Mouse (Mus musculus) liver (tissue): Measurements from ENCODE around the gene Ccdc188.

Source experiments
- DNase-seq: peaks from one replicate; pipeline ENCODE4 v3.0.0-alpha.2; 2020; ENCODE audit warnings: mixed read lengths

Ccdc188 gene

GRCm38 (mm10) chr16:18236676-18237501 is 19.2 kb downstream of the Ccdc188 start:
- DNase-seq = no peak

GRCm38 (mm10) chr16:18241581-18241980 is 23.9 kb downstream of the Ccdc188 start:
- DNase-seq = no peak

- DNase-seq = peak; percentile 58
Measured at GRCm38 (mm10) chr16:18247521-18248399, 30.1 kb downstream of the Ccdc188 start.

- peak; percentile 98 for DNase-seq
Measured at GRCm38 (mm10) chr16:18248433-18249363, 31.0 kb downstream of the Ccdc188 start, which contains the start of the genes Trmt2a and Ranbp1. Gene Trmt2a, plus strand, starts transcription at chr16:18248679. Gene Ranbp1, minus strand, starts transcription at chr16:18248732.

GRCm38 (mm10) chr16:18249364-18249967 is 31.8 kb downstream of the Ccdc188 start:
- DNase-seq = peak; percentile 51

- no peak for DNase-seq
Measured at GRCm38 (mm10) chr16:18250231-18250630, 32.6 kb downstream of the Ccdc188 start.

- DNase-seq = peak; percentile 16
Measured at GRCm38 (mm10) chr16:18250828-18251790, 33.4 kb downstream of the Ccdc188 start.

GRCm38 (mm10) chr16:18252736-18253135 is 35.1 kb downstream of the Ccdc188 start:
- no peak for DNase-seq

- no peak for DNase-seq
Measured at GRCm38 (mm10) chr16:18253866-18254265, 36.2 kb downstream of the Ccdc188 start.

- DNase-seq = no peak
Measured at GRCm38 (mm10) chr16:18258221-18258620, 40.5 kb downstream of the Ccdc188 start, which contains the start of gene Gm49776. Gene Gm49776, minus strand, starts transcription at chr16:18258321.

GRCm38 (mm10) chr16:18265024-18265423 is 47.3 kb downstream of the Ccdc188 start:
- no peak for DNase-seq

GRCm38 (mm10) chr16:18268182-18268581 is 50.5 kb downstream of the Ccdc188 start:
- no peak for DNase-seq
